Mouse (Mus musculus) bone marrow macrophage, adult 2 months (primary cell): ENCODE results near the gene Frmd8.

Experiments used
- CTCF ChIP-seq: IDR thresholded peaks from 2 replicates; pipeline ENCODE4 v1.5.1; 2012; ENCODE audit warnings: low read depth, mild to moderate bottlenecking, low read length, moderate library complexity
- POLR2A ChIP-seq: IDR thresholded peaks from 2 replicates; pipeline ENCODE4 v1.6.1; 2012; ENCODE audit warnings: mild to moderate bottlenecking, low read depth, low read length, borderline replicate concordance

GRCm38 (mm10) chr19:5847306-5847796 lies 27.7 kb downstream of the Frmd8 start:
- TF ChIP-seq POLR2A (peak; percentile 37; the same call in 1 of the 2 replicates), CTCF (no peak)
